Mouse (Mus musculus): Measurements from ENCODE around the gene Ina.

DNA sequence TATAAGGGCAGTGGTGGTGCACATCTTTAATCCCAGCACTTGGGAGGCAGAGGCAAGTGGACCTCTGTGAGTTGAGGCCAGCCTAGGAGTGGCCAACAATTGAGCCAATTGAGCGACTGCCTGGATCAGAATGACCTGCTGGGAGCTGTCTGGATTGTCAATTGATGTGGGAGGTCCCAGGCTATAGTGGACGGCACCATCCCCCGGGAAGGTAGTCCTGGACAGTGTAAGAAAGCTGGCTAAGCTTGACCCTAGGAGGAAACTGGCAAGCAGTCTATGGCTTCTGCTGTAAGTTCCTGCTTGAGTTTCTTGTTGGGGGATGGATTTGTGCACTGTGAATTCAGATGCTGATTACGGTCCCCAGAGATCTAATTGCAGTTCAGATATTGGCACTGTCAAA, 46.6 kb upstream of the Ina start:
- TF ChIP-seq CTCF (IDR thresholded peaks at IDR 0.05; ENCODE audit: extremely low read depth, insufficient read depth, low read length) (no peak), POLR2A (IDR thresholded peaks at IDR 0.05; ENCODE audit: extremely low read depth, insufficient read depth, low read length) (no peak)
